Mouse (Mus musculus) myocyte (in vitro differentiated cells): ENCODE data around the gene Gzmk.

Experiments
- MYOD1 ChIP-seq, 3 experiments: IDR thresholded peaks; one replicate each; pipeline ENCODE4 v1.6.1; 2011; ENCODE audit warnings: control low read depth in 2 of 3, low read depth in 2 of 3, mild to moderate bottlenecking in 2 of 3, moderate library complexity in 1 of 3; ENCODE audit not compliant: insufficient read length in 2 of 3, control insufficient read depth in 1 of 3
- USF1 ChIP-seq: IDR thresholded peaks from one replicate; pipeline ENCODE4 v1.6.1; 2011; ENCODE audit warnings: low read depth, mild to moderate bottlenecking, control low read depth, moderate library complexity

DNA sequence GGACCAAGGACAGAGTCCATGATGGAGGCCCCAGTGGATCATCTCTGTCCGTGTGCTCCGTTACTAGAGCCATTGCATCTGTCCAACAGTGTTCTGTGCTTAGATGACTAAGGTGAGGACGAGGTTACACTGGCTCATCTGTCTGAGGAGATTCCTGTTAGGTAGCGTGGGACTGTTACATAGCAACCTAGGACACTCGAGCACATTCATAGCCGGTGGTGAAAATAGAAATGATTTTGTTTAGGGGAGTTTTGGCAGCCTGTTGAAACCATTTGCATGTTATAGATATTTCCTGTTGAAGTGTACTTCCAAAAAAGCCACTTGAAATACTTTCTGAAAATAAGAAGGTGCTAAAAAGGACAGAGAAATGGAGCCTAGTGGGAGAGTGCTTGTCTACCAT lies 51.5 kb downstream of the Gzmk start:
- TF ChIP-seq MYOD1 (IDR thresholded peaks at IDR 0.05; ENCODE audit: control insufficient read depth in 1 of 3, insufficient read length in 2 of 3, low read depth in 2 of 3), result no peak
- TF ChIP-seq USF1, result no peak
